Mouse (Mus musculus) WW6 (cell line): Measurements from ENCODE around the gene Fhod1.

Experiments used
- DNase-seq: peaks from one replicate; pipeline ENCODE4 v3.0.0-alpha.2; 2013; ENCODE audit warnings: low read depth, low spot score

The Fhod1 gene

DNA sequence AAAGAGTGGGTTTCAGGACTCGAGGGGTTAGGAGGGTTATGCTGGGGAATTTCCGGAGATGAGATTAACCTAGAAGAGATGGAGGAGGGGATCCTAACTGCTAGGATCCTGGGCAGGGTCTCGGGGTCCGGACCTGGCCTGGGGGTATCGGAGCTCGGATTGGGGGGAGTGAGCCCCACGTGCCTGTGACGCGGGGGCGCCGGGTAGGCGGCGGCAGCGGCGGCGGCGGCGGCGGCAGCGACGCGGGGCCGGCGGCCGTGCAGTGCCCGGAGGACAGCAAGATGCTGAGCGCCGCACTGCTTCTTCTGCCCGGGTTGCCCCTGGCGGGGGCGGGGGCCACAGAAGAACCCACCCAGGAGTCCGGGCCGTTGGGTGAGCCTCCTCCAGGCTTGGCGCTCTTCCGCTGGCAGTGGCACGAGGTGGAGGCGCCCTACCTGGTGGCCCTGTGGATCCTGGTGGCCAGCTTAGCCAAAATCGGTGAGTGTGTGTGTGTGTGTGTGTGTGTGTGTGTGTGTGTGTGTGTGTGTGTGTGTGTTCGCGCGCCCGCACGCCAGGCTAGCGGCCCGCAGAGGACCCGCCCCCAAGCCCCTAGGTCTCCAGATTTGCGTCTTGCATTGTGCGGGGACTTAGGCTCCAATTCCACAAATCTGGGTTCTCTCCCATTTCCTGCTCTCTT lies 1.5 kb upstream of the Fhod1 start:
- DNase-seq, result no peak

DNA sequence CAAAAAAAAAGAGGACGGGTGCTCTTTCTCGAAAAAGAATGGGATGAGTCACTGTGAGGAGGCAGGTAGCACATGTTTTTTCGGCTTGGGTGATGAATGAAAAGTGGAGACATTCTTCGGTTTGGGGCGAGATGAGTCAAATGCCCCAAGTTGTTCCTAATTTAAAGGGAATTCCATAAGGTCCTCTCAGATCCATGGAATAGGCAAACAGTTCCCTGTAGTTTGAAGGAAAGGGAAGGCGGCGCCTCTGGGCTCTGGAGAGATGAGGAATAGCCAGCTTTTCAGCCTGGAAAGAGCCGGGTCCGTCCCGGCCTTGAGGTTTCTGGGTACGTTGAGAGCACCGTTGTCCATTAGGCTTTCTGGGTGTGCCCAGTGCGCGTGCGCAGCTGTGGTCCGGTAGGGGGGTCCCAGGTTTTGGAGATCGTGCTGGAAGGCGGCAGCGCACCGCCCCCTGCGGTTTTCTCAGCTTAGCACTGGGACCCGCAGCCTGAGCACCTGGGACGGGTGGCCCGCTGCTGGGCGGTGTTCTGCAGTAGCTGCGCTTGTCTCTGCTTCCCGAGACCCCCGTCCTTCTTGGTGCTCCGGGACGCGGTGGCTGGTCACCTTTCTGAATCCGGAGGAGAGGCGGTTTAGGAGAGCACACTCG lies 820 bp upstream of the Fhod1 start, which contains the start of gene Slc9a5:
Gene Slc9a5, plus strand, starts transcription at position 394 of the 646 bp plus-strand sequence.
- no peak for DNase-seq

DNA sequence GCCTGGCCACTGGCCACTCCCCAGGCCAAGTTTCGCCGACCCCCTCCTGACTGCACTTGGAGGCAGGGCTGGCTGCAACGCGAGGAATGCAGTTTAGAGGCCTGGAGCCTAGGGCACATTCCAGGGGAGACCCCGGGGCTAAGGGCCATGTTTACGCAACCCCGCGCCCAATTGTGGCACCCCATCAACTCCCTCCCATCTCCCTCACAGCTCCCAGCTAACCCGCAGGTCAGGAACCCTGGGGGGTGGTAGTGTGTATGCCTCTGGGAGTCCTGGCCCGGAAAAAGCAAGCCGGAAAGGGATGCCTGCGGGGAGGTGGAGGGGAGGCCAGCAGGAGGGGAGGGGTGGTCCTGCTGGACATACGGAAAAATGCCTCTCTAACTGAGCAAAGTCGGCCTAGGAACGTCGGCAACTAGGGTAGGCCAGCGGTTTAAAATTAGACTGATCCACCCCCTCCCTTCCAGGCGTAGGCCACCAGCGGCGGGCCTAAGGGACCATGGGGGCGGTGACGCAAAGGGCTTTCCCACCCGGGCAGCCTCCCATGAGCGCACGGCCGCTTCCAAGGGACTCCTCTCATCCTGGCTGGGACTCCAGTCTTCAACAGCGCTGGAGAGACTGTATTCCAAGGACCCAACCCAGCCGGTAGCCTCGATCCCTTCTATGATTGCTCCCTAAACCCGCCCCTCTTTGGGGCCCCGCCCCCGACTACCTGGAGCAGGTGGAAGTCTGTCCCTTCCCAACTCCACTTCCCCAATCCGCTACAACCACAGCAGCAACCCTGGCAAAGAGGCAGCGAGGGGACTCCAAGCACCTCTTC lies 934 bp downstream of the Fhod1 start:
- peak; percentile 56 for DNase-seq

DNA sequence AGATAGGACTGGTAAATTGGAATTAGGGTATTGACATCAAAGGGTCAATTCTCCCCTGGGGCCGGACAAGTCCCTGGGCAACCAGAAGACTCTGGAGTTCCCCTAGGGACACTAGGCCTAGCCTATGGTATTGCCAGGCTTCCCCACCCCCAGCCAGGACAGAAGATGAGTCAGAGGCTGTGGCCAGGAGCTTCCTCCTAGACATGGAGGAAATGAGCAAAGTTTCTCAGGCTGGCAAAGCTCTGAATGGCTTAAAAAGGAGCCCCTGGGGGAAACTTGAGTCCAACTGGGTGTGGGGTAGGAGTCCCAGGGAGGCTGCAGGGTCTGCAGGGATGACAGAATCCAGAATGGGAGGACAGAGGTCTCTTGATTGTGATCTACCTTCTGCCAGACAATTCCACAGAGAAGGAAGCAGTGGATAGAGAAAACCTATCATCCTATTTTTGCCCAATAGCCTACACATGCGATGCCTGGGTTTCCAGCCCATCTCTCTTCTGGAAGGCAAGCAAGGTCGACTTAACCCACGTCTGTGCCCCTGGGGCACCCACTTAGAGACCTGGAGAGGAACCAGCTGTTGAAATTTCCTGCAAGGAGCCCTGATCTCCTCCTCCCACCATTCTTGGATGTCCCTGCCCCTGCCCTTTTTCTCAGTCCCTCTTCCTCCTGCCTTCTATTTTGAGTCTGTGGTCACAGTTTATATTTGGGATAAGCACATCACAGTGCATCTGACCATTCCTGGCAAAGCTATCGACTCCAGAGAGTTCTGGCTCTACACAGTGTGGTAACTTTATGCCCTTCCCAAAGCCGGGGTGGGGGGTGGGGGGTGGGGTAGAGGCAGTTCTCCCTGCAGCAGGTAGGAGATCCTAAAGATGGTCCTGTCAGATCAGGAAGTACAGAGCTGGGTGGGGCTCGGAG lies 2.4 kb downstream of the Fhod1 start:
- DNase-seq, result no peak

DNA sequence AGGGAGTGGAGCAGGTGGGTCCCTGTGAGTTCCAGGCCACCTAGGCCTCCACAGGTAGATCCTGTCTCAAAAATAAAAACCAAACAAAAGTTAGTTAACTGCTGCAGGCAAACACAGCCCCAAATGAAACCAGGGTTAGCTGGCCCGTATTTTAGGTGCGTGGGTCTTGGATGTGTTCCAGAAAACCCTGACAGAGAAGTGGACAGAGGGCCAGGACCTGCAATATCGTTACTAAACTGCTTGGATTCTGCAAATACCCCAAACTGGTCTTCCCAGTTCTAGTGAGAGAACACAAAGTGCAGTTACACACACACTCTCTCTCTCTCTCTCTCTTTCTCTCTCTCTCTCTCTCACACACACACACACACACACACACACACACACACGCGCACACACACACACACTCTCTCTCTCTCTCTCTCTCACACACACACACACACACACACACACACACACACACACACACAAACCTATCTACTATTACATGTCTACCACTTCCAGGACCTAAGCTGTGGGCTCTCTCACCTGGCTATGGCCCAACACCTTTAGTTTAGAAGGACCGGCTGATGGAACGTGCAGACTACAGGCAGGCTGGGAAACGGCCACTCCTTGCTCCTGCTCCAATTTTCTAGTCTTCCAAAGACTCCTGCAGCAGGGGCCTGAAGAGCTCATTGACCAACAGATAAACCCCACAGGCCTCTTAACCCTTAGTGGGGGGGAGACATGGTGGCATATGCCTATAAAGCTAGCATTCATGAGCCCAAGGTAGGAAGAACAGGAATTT lies 3.8 kb downstream of the Fhod1 start:
- no peak for DNase-seq

DNA sequence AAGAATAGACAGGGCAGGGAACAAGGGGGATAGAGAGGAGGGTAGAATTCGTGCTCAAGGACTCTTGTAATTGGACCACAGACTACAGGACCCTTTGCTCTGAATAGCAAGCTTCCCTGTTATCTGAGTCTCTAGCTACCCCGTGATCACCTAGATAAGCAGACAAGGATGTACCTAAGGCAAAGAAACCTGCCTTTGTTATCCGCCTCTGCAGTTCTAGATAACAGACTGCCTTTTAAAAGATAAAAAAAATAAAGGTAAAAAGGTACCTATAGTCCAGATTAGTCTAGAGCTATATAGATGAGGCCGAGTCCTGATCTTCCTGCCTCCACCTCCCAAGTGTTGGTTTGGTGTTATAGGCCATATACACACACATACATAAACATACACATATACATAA lies 5.0 kb downstream of the Fhod1 start:
- DNase-seq, result no peak

DNA sequence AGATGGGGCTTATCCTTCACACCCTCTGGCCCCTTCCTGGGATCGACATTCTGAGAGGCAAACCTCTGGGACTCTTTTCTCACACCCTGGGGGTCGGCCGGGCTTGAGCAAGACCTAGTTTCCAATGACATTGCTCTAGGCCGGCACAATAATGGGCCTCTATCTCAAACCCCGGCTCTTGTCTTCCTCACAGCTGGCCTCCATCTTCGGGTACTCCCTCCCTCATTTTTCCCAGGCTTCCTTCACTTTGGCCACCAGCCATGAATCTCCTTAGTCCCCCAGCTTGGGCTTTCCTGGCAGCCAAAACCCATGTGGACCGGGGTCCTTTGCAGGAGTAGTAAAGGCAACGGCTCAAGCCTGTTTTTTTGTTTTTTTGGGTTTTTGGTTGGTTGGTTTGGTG lies 6.4 kb downstream of the Fhod1 start:
- DNase-seq, result no peak

DNA sequence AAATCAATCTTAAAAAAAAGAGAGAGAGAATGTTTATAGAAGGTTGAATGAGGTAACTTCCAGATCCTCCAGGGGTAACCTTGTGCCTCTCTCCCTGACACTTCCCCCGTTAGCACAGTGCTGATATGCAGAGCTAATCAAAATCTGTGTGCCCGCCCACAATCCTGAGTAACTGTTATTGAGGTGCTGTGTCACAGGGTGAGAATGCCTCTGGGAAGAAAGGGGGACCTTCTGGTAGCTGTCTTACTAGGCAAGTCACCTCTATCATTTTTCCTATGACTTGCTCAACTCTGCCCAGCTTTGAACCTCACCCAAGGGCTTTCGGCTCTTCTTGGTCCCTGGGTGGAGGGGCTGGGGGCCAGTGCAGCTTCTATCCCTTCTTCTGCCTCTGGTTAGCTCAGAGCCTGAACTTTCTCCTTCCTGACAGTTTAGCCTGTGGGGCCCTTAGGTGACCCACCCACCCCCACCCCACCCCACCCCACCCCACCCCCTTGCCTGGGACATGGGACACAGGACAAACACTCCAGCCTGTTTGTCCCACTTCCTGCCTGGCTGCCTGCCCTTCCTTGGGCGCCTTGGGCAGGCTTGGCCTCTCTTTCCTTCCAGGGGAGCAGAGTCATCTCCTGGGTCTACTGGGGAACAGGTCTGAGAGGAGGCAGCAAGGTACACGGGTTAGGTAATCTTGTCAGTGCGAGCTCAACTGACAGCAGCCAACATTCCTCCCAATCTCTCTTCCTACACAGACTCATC lies 7.7 kb downstream of the Fhod1 start:
- DNase-seq, result no peak

DNA sequence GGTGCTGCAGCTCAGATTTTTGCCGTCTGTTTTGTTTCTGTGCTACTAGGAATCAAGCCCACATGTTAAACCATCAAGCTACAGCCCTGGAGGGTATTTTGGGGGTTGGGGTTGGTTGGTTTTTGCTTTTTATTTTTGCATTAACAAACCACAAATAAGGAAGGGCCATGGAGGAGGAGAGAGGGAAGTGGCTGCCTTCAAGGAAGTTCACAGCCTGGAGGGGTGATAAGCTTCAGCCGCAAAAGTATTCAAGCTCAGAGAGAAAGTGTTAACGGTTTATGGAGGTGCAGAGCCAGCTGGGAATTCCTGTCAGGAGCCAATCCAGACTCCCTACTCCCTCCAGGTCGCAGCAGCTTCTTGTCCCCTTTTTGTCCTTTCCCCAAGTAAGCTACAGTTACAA lies 8.8 kb downstream of the Fhod1 start:
- DNase-seq, result no peak

DNA sequence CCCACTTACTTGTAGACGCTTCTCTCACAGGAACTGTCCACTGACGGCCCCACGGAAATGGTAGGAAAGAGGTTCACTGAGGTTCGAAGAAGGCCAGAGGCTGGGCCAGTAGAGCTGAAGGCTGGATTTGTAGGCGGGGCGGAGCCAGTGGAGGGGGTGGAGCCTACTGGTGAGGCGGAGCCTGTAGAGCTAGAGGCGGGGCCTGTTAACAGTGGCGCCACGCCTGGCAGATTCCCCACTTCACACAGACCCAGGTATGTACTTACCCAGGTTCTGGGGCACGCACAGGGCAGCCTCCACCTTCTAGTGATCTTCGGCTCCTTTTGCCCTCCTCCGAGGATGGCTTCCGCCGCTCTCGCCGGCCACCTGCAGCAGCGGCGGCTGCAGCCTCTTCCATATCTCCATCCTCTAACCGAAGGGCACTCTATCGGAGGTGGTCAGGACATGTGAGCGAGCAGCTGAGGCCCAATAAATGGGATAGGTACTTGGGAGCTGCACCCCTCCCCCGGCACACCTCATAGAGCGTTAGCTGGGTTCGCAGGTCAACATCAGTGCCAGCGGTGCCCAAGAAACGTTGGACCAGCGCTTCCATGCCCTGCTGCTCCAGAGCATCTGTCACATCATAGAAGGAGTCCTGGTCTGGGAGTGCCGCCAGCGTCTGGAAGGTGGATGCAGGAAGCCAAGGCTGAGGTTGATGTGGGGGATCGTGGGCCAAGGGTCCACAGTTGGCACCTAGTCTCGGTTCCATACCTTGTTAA lies 11.2 kb downstream of the Fhod1 start:
- DNase-seq, result peak; percentile 75

DNA sequence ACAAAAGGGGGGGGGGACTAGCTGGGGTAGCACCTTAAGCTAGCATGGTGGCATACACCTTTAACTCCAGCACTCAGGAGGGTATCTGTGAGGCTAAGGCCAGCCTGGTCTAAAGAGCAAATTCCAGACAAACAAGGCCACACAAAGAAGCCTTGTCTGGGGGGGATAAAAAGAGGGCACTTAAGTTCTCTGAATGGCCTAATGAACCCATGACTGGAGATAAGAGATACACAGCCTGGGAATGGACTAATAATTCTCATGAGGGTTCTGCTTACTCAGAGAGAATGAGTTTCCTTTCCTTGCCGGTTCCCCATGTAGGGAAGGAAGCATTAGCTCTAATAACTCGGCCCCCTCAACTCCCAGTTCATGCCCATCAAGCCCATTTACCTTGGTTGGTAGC lies 15.2 kb downstream of the Fhod1 start:
- DNase-seq, result no peak

DNA sequence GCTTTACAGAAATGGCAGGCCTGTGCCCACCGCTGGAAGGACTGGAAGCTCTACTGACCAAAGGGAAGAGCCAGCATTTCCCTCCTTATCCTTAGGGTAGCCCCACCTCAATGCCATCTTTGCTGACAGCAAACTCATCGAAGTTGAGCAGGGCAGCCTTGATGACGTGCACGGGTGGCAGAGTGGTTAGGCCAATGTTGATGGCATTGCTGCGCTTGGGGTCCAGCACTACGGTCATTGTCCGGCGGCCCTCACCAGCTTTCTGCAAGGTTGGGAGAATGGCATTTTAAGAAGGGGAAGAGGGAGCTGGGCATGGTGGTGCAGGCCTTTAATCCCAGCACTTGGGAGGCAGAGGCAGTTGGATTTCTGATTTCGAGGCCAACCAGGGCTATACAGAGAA lies 15.8 kb downstream of the Fhod1 start:
- DNase-seq, result no peak

DNA sequence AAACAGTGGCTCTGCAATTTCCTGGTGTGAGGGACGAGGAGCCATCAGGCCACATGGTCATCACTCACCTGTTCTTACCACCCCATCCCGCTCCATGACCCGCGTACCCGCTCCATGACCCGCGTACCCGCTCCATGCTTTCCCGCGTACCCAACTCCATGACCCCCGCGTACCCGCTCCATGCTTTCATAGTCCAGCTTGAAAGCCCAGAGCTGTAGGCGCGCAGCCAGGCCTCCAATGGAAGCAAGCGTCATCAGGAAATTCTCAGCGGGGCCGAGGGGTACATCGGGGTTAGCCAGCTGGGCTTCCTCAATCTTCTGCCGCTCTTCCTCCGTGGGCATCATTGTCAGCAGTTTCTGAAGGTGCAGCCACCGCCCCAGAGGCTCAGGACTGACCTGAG lies 16.3 kb downstream of the Fhod1 start:
- no peak for DNase-seq

DNA sequence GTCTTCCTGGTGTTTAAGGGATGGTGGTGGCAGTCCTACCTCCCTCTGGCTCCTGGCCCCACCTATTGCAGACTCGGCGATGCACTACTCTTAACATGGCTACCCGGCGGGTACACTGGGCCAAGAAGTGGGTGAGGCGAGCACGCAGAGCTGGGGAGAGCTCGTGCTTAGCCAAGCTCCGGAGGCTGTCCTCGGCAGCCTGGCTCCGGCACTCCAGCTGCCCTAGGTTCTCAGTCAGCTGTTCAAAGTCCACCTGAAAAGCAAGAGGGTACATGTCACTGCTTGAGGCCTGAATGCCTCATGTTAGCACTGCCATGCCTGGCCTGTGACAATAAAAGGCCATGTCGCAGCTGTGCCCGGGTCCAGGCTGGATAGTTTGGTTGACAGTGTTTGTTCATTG lies 17.4 kb downstream of the Fhod1 start:
- no peak for DNase-seq

DNA sequence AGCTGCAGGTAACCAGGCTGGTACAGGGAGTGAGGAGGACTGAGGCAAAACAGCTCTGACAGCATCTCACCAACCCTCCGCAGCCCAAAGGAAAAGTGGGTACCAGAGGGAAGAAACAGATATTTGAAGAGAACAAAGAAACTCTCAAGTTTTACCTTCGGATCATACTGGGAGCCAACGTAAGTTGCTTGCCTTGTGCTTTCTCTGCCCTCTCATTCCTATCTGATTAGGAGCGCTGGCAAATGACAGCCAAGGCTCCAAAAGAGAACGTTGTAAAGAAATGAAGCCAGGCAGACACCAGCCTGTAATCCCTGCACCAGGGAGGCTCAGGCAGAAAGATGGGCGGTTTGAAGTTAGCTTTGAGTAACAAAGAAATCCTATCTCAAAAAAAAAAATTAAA lies 20.8 kb downstream of the Fhod1 start:
- DNase-seq, result no peak

DNA sequence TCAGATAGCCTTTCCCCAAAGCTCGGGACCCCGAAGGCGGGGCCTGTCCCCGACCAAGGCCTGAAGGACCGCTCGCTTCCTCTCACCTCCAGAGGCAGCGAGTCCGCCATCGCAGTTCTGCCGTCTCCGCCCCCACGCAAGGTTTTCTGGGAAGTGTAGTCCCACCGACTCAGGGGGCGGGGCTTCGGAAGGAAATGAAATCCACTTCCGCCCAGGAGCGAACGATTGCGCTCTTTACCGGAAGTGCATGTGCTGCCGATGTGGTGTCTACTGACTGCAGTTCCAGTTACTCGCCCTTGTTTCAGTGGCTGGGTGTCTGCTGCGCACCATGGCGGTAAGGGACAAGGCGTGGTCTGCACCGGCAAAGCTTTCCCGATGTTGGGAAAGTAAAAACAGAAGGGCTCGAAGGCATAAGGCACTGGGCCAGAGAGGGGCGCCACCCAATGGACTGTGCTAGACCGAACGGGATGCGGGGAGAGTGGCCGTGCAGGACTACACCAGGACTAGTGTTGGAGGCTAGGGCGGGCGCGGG lies 21.5 kb downstream of the Fhod1 start, which contains the start of the genes Lrrc29 and Tmem208:
Gene Lrrc29, minus strand, starts transcription at position 138 of the 532 bp plus-strand sequence.
Gene Tmem208, plus strand, starts transcription at position 214 of the 532 bp plus-strand sequence.
- peak; percentile 97 for DNase-seq

DNA sequence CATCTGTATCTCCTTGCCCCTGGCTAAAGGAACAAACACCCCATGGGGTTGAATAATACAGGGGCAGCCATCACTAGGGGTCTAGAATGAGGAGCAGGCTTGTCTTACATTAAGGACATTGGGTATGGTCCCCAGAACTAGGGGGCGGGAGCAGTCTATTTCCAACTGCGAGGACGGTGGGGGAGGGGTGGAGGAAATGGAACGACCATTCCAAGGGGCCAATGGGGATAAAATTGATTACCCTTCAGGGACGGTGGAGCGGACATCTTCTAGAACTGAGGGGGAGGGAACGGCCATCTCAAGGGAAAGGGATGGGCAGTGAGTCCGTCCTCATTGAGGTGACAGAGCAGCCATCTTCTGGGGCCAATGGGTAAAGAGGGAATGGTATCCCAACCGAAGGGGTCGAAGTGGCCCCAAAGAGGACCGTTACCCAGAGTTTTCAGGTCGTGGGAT lies 22.1 kb downstream of the Fhod1 start:
- no peak for DNase-seq

DNA sequence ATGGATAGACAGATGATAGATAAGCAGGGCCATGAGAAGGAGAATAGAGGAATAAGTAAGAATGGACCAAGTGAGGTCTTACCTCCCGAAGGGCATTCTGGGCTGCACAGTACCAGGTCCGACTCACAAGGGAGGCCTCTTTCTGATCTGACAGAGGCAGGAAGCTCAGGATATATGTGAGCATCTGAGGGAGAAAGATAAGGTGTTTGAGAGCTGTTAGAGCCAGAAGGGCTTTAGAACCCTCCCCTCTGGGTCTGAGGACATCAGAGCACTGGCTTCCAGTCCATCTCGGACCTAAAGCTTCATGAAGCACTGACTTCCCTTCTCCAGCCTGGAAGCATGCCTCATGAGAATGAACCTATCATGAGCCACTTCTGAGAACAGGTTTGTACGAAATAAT lies 24.6 kb downstream of the Fhod1 start:
- no peak for DNase-seq

DNA sequence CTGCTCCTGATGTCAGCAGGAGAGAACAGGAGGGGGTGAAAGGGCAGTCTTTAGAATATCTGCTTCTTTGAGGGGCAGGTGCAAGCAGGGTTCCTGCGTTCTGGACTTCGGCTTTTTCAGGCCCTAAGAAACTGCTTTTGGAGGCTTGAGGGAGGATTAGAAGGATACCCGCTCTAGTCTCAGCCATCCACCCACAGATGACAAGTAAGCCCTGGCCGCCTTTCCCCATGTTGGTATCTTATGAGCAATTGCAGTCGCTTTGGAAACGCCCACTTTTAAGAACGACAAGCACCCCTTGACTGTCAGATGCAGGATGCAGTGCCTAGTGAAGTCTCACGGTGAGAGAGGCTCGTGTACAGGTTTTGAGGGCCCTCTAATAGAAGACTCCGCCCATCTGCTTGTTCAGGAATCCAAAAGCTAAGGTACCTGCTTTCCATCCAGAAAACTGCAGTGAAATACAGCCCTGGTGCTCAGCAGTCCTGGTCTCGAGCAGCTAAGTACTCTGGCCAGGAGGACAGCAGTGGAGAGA lies 29.0 kb downstream of the Fhod1 start:
- DNase-seq, result no peak
